Mouse (Mus musculus) c-Kit-positive CD71-negative TER-119-negative erythroid progenitor cells, embryonic 14.5 days (primary cell): ENCODE data around the gene Kdm2b.

Source experiments
- DNase-seq: peaks from one replicate; pipeline ENCODE4 v3.0.0-alpha.2; 2013; ENCODE audit warnings: low read depth

Kdm2b gene

GRCm38 (mm10) chr5:122841126-122841525 is 148.5 kb downstream of the Kdm2b start:
- no peak for DNase-seq

- DNase-seq = no peak
These were observed 156.6 kb downstream of the Kdm2b start for GRCm38 (mm10) chr5:122832996-122833395.

- DNase-seq = no peak
These were observed 157.1 kb downstream of the Kdm2b start for GRCm38 (mm10) chr5:122832536-122832935.

- no peak for DNase-seq
These were observed 164.5 kb downstream of the Kdm2b start for GRCm38 (mm10) chr5:122825099-122825498.

- DNase-seq = no peak
These were observed 165.2 kb downstream of the Kdm2b start for GRCm38 (mm10) chr5:122824450-122824849.

GRCm38 (mm10) chr5:122823976-122824375 is 165.6 kb downstream of the Kdm2b start:
- no peak for DNase-seq

GRCm38 (mm10) chr5:122822441-122822840 is 167.2 kb downstream of the Kdm2b start:
- DNase-seq = no peak

GRCm38 (mm10) chr5:122821524-122821885 is 168.1 kb downstream of the Kdm2b start:
- no peak for DNase-seq

GRCm38 (mm10) chr5:122820777-122821523 is 168.7 kb downstream of the Kdm2b start, which contains the start of gene Anapc5:
TSS of gene Anapc5 (minus strand) at chr5:122821339.
- DNase-seq = peak; percentile 98
